Mouse (Mus musculus) liver, postnatal 0 days (tissue): ENCODE measurements at regions not wholly inside any gene's neighbourhood (a gene's known extent, or its start where the extent isn't known, plus 50 kb on each side); places are given as distances from the start of the nearest gene placed in this dataset.

Experiments
- CTCF ChIP-seq: sonication (generic); IDR thresholded peaks from 2 replicates; pipeline ENCODE4 v1.5.1; 2016; ENCODE audit warnings: antibody characterized with exemption, low read depth
- EP300 ChIP-seq: IDR thresholded peaks from 2 replicates; pipeline ENCODE4 v1.6.1; 2016; ENCODE audit warnings: antibody characterized with exemption, low read depth, mild to moderate bottlenecking

- TF ChIP-seq EP300 (no peak), CTCF (peak; percentile 74)
These were observed 306.2 kb downstream of the H2al1j start for GRCm38 (mm10) chrX:11633823-11634222.
